Mouse (Mus musculus) cerebellum, adult 8-10 months (tissue): ENCODE data around the gene Cdk5r1.

Source experiments
- DNase-seq: peaks from one replicate; pipeline ENCODE4 v3.0.0; 2022

Gene Cdk5r1

DNA sequence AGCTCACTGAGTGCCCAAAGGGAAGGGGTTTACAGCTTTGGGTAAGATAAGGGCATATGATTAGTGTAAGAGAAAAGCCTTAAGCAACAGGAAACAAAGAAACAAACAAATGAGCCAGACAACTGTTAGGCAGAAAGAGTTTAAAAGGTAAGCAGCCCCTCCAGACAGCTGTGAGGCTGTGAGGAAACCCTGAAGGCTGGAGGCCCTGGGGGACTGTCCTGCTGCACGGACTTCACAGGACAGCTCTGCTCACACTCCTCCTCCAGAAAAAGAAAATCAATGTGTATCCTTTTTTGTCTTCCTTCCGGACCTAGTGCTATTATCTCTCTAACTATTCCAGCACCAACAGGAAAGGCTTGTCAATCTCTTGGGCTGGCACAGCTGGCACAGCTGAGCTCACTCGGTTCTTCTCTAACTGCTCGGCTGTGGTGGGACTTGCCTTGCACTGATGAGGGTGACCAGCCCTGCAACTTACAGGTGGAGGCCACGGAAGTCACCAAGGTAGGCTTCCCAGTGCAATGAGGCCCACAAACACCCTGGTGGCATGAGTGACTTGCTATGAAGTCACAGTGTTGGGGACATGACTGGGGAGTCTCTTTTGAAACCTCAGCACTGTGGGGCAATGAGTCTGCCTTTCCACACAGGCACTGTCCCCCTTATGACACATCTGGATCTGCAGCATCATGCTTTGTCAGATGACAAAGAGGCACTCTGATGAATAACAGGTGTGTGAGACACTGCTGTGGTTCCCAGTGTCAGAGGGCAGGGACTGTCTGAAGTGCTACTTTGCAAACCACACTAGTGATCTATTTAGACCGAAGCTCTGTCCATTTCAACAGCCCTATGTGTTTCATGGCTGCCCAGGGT lies 27.9 kb downstream of the Cdk5r1 start:
- no peak for DNase-seq

DNA sequence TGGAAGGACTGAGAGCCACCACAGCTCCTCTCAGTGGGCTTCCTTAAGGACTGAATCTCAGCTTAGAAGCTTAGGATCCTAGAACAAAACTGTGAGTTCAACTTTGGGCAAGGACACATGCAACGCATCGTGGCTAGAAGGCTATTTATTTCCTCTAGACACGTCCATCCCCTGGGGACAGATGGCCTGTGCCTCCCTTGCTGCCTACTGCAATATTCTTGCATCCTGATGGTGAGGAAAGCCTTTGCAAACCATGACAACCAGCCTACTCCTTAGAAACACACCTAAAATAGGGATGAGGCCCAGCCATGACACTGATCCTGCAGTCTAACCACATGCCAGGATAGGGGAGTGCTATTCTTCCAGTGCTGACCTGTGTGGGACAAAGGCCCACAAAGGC lies 28.8 kb downstream of the Cdk5r1 start:
- no peak for DNase-seq

DNA sequence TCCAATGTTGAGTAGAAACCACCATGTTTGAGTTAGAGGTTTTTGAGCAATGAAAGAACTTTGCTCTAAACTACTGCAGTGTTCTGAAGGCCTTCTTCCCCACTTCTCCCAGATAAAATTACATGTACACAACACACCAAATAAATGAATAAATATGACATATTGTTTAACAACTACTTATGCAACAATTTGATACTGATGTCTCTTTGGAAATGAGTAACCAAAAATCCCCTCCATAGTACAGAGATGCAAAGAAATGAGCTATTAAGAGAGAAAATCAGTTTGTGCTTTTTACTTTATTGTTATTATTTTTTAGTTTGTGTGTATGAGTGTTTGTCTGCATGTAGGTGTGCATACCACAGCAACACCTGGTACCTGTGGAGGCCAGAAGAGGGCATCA lies 29.7 kb downstream of the Cdk5r1 start:
- no peak for DNase-seq

DNA sequence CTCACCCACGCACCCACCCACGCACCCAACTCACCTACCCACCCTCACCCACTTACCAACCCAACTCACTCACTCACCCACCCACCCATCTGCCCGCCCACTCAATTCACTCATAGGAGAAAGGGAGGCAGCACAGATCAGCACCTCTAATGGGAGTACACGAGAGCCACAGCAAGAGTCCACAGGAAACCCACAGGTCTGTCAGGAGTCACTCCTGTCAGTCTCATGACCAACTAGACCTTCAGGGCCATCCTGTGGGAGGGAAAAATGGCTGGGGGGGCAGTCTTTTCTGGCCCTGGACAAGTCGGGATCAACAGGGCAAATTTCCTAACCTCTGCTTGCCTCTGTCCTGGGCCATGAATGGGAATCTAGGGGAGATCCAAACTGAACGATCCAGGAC lies 31.0 kb downstream of the Cdk5r1 start:
- no peak for DNase-seq

DNA sequence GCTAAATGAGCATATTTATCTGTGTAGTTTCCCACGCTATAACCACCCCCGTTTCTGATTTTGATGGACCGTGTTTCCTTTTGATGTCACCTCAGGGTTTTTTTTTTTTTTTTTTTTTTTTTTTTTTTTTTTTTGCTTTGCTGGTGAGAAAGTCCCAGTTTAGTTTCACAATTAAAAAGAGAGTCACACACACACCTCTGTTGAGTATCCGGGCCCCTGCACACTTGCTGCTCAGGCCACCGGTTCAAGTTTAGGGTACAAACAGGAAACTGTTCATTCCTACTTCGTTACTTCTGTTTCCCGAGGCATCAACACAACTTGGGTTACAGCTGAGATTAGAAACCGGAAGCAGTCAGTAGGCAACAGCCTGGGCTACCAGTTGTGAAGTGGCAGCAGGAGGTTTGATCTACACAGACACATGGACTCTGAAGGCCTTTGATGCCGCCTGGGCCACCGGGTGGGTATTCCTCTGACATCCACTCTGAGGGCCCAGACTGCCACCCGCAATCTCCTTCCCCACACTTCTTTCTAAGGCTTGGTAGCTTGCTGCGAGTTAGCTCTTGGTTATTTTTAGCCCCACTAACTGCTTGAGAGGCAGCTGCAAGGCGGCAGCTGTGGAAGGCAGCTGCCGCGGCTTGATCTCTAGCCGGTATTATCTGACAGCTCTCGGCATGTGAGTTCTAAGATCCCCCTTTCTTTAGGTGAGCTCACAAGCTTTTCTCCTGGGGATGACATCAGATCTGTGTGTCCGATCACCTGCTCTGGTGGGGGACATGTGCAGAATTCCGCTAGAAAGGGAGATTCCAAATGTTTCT lies 31.7 kb downstream of the Cdk5r1 start:
- DNase-seq, result no peak

DNA sequence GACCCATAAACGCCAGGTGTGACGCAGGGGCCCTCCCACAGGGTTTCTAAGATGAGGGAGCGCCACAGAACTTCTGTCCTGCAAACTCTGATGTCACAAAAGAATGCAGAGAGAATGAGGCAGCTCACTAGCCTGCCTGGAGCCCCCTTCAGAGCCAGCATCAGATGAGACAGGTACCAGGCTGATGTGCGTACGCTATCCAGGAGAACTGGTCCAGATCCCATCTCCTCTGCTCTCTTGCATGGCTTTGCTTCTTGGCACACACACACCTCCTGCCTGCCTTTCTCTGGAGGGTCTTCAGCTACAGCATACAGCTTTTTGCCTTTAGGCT lies 32.3 kb downstream of the Cdk5r1 start:
- DNase-seq, result no peak

DNA sequence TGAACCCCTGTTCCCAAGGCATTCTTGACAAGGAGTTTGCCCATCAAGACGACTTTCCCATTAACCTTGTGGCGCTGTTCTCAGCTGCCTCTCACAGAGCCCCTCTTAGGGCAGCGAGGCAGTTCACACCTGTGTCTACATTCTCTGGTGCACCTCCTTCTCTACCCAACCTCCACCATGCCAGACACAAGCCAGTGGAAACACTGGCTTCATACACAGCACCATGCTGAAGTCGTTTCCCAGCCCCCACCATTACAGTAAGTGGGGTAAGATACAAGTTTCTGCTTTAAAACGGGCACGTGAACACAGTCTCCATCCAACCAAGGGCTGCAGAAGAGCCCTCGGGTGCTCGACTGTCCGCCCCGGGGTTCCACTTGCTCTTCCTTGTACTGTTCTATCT lies 33.3 kb downstream of the Cdk5r1 start:
- no peak for DNase-seq

DNA sequence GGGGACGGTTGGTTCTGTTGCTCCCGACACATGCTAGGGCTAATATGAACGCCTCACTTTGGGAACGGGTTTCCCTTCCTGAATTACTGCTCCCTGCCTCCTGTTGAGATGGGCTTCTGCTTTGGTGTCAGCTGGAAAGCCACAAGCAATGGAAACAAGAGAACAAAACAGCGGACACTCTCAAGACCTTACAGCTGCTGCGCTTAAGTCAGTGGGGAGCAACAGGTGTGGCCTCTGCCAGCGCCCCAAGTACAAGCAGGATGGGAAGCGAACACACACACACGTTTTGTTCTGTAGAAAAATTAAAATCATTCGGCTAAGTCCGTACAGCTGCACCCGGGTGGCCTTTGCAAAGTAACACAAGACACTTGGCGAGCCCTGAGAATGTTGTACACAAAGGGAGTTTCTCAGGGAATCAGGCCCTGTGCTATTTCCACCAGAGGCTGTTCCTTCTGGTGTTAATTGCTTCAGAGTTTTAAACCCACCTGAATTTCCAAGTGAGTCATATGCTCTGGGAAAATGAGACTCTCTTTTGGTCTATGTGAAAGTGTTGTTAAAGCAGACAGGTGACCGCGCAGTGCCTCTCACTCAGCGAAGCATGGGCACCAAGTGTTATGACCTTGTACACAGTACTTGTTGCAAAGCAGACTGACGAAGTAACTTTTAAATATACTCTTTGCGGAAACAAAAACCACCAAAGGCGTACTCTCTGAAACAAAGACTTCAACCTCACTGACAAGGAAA lies 35.7 kb downstream of the Cdk5r1 start:
- no peak for DNase-seq

DNA sequence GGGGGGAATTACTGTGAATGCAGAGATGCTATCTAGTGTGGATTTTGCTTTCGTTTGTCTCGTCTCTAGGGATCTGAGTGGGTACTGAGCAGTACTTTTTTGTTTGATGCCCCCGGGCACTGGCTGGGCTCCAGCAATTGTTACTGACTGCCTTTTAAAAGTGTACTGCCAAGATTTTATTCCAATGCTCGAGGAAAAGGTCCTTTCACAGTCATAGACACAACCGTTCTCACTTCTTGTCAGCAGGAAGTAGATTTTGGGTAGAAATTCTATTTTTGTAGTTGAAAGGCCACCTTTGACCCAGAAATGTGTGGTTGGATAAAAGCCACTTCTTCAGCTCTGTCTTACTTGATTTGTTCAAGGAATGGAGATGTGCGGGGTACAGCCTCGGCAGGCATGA lies 37.0 kb downstream of the Cdk5r1 start:
- DNase-seq, result no peak

DNA sequence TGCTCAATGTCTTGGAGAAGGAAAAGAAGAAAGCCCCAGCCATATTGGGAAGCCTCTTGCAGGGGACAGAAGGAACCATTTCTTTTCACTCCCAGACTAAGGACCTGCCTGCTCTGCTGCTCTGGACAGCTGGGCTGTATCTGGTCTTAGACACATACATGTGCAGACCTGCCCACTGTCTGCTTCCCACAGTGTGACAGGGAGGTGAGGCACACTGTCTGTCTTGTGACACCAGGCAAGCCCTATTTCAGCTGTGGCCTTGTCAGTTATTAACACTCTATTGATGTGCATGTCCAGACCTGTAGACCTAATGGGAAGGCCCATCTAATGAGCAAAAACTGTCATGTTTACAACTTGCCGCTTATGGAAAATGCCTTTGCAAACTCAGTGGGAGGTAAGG lies 38.5 kb downstream of the Cdk5r1 start:
- no peak for DNase-seq

DNA sequence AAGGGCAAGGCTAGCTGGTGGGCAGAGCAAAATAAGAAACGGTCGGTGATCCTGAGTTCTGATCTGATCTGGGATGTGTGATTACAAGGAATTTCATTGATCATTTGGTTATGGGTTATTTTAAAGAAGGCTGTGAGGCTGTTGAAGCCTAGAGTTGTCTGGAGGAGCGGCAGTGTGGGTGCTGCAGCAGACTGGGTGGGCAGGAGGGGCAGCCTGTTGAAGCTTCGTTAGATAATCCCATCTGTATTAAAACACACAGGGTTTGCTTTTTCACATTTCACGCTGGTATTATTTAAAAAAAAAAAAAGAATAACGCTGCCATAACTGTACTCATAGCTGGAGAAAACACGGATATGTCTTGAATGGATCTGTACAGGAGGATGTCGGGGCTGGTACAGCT lies 39.1 kb downstream of the Cdk5r1 start:
- no peak for DNase-seq

DNA sequence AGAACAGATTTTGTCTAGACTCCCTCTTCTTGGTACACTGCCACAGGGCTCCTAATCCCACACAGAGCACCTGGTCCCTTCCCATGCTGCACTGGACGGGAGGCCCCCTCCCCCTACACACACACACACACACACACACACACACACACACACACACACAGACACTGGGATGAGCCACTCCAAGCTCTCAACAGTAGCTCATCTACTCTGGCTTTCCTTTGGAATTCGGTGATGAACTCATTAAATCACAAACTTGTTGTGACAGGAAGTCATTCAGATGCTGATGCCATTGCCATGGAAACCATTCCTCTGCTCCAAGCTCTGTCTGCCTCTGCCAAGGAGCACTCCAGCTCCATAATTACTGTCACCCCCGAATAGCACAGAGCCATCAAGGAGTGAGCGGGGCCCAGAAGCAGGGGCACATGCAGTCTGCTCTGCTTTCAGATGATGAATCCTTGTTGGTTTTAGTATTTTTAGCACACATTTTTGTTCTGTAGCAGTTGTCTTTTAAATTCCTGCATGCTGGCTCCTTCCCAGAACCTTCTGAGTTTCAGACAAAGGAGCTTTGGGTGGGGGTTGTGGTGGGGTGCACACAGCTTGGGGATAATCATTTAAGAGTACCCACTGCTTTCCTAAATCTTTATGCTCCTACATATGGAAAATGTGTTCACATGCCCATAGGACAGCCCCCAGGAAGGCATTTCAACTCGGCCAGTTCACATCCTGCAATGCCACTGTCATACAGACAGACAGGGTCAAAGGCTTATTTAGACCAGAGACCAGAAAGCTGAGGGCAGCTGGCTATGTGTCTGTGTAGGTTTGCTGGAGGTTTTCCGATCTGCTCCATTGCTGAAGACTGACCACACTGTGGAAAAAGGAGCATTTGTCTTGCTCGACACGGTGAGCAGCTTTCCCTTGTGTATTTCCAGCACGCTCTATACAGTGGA lies 41.9 kb downstream of the Cdk5r1 start:
- no peak for DNase-seq

DNA sequence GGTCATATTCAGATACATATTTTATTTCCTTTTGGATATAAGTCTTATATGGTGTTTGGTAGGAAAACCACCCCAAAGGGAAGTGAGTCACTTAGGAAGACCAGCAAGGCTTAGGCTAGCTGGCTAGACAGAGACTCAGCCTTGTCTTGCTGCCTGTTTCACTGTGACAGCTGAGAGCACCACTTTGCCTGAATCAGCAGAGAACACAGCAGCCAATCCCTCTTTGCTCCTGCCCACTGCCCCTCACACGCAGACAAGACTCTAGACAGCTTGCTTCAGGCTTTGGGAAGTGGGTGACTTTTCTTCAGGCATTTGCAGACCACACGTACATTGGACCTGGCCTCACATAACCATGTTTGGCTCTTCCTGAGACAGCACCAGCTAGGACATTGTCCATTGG lies 44.3 kb downstream of the Cdk5r1 start:
- DNase-seq, result no peak

DNA sequence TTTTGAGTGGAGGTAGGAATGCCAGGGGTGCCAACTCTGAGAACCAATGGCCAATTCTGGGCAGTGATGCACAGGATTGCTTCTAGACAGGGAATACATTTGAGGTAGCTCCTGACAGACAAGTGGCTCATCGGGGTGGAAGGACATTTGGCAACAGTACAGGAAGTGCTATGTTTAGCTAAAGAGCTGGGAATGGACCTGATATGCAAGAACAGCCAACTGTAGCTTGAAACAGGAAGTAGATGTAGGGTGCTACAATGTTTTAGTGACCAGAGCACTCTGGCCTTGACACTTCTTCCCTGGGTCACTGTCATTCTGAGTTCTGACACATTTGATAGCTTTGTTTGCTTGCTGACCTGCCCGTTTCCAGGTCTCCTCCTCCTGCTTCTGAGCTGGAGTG lies 46.0 kb downstream of the Cdk5r1 start:
- DNase-seq, result no peak

DNA sequence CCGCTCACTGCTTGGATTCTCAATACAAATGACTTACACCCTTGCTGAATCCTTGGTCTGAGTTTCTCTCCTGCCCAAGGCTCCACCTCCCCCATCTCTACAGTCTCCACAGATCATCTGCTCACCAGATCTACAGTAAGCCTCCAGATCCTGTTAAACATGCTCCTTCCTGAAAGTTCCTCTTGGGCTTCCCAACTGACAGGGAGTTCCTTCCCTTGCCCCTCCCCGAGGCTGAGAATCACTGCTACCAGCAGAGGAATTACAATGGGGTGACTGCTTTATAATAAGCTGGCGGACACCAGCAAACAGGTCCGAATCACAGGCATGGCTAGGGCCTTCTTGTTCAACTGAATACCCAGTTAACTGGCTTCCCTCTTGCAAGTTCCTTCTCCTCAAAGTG lies 46.6 kb downstream of the Cdk5r1 start:
- DNase-seq, result no peak

DNA sequence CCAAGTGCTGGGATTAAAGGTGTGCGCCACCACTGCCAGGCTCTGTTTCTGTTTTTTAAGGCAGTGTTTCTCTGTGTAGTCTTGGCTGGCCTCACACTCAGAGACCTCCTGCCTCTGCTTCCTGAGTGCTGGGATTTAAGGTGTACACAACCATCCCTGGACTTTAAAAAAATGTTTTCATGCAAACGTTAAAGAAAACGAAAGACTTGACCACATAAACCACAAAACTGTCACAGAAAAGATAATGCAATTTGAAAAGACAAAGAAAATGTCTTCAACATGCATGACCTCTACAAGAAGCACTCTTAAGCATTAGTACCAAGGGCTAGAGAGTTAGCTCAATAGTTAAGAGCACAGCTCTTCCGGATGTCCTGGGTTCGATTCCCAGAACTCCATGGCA lies 47.4 kb downstream of the Cdk5r1 start:
- DNase-seq, result no peak

DNA sequence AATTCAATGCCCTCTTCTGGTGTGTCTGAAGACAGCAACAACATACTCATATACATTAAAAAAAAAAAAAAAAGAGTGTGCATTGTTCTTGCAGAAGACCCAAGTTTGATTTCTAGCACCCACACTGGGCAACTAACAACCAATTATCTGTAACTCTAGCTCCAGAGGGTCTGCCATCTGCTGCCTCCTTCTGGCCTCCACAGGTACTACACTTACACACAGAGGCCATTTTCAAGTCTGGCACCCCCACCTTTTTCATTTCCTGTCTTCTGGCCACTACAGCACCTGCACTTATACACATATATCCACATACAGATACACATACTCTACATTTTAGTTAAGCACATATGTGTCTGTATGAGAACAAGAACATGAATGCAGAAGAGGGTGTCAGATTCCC lies 50.9 kb downstream of the Cdk5r1 start:
- no peak for DNase-seq

DNA sequence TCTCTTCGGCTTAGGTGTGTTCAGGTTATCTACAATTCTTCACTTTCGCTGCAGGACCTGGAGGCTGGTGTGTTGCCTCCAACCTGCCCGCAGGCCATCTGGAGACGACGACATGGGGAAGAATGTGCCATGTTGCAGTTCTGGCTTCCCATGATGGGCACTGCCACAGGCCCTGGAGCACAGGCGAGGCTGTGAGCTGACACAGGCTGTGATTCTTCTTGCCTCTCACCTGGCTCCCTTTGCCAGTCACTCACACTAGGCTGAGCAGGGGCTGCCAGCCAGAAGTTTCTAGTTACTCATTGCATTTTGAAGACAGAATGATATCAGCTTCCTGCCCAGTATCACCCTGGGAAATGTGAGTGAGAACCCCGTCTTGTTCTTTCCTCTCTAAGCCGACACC lies 52.3 kb downstream of the Cdk5r1 start:
- no peak for DNase-seq
